Comparison of ENCODE assay signal across 22 mouse cellular contexts in the genomic region with DNA sequence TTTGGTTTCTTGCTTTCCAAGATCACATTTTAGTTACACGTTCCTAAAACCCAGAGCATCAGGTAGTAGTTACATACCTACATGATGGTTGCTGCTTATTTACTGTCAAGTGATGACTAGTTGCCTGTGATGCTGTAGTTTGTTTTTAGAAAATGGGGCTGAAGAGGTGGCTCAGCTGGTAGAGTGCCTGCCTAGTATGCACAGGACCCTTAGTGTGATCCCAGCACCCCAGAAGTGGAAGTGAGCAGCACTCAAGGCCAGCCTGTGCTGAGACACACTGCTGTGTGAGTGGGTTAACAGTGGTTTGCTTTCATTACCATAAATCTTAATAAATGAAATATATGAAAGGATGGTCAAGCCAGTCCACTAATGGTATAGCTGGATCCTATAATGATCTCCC. TPM values are rescaled to one million over a fixed set of nuclear protein-coding genes. Genes with fewer than 3 reads are reported as not detected.
DNase-seq lines count a peak whose midpoint lies in the region; ATAC-seq and TF ChIP-seq lines count a peak whose summit lies in the region.
"Had no signal": no experiment of that assay in that cellular context is flagged by ENCODE, and none has a peak within 500 bp of the region (broad histone marks: within the 10 kb centered on the region; RNA-seq: fewer than 3 reads in every experiment).

No protein-coding gene starts in this region.

- H3K27ac ChIP-seq in forebrain, embryonic 15.5 days (replicated peaks), result no peak overlapping the region
- no peak overlapping the region for H3K27ac ChIP-seq in forebrain, embryonic 16.5 days (ENCODE audit: low read length)
- H3K27ac ChIP-seq in liver, embryonic 11.5 days (ENCODE audit: low read depth, low read length), result no peak overlapping the region
- no peak overlapping the region for H3K27ac ChIP-seq in liver, postnatal 0 days (ENCODE audit: low read depth)
- H3K27ac ChIP-seq in CH12.LX (ENCODE audit: insufficient read depth, low read depth), result no peak overlapping the region
- no peak overlapping the region for H3K27ac ChIP-seq in neural tube, embryonic 12.5 days
- H3K27ac ChIP-seq: heart, embryonic 13.5 days; kidney, postnatal 0 days; limb, embryonic 13.5 days; liver, embryonic 12.5 days had no signal

- 96% methylated on average over 1 of the region's 1 CpGs for WGBS in forebrain, embryonic 15.5 days
- 100% methylated on average over 1 of the region's 1 CpGs for WGBS in forebrain, embryonic 16.5 days
- 91% methylated on average over 1 of the region's 1 CpGs for WGBS in liver, embryonic 11.5 days
- WGBS in liver, postnatal 0 days (ENCODE audit: insufficient replicate concordance), result 100% methylated on average over 1 of the region's 1 CpGs
- WGBS in neural tube, embryonic 12.5 days, result 94% methylated on average over 1 of the region's 1 CpGs

- 0 out of 2 replicates have a peak, but pooled peaks have one; percentile 51 for ATAC-seq in forebrain, embryonic 15.5 days (replicated peaks)
- ATAC-seq in forebrain, embryonic 16.5 days, result no peak
- 0 out of 2 replicates have a peak, but pooled peaks have one; percentile 21 for ATAC-seq in liver, embryonic 11.5 days (replicated peaks; ENCODE audit: low FRiP score)
- no peak for ATAC-seq in liver, postnatal 0 days
- ATAC-seq in neural tube, embryonic 12.5 days (ENCODE audit: low FRiP score, low read depth), result peak; percentile 29; the same call in 1 of the 2 replicates
- no peak for ATAC-seq in inflammation-experienced regulatory T-cells, adult 6 months
- ATAC-seq: forebrain, embryonic 14.5 days had no signal

- no peak for TF ChIP-seq CTCF in liver, postnatal 0 days (IDR thresholded peaks at IDR 0.05; ENCODE audit: low read depth)
- no peak for TF ChIP-seq CTCF in CH12.LX (conservative IDR thresholded peaks at IDR 0.05 in 1 of 2, IDR thresholded peaks at IDR 0.05 in 1 of 2; ENCODE audit: low read depth in 2 of 2, low read length in 2 of 2)

- TF ChIP-seq EP300 in liver, postnatal 0 days (IDR thresholded peaks at IDR 0.05; ENCODE audit: low read depth), result no peak
- no peak for TF ChIP-seq EP300 in CH12.LX (IDR thresholded peaks at IDR 0.05; ENCODE audit: low read length)

- TF ChIP-seq POLR2A in CH12.LX (IDR thresholded peaks at IDR 0.05; ENCODE audit: low read depth, low read length), result peak; percentile 31

- H3K9ac ChIP-seq in forebrain, embryonic 15.5 days (replicated peaks), result no peak overlapping the region
- no peak overlapping the region for H3K9ac ChIP-seq in forebrain, embryonic 16.5 days (replicated peaks; ENCODE audit: low read depth, low read length)
- no peak overlapping the region for H3K9ac ChIP-seq in liver, embryonic 11.5 days (ENCODE audit: low read depth, low read length)
- no peak overlapping the region for H3K9ac ChIP-seq in liver, postnatal 0 days (replicated peaks)
- H3K9ac ChIP-seq in CH12.LX (ENCODE audit: insufficient read depth, low read depth), result no peak overlapping the region
- H3K9ac ChIP-seq in neural tube, embryonic 12.5 days, result no peak overlapping the region
- H3K9ac ChIP-seq: heart, embryonic 13.5 days; limb, embryonic 13.5 days; liver, embryonic 12.5 days had no signal

- peaks cover 35% of the 10 kb centered on the region for H3K36me3 ChIP-seq in forebrain, embryonic 15.5 days
- H3K36me3 ChIP-seq in forebrain, embryonic 16.5 days (ENCODE audit: control insufficient read depth, insufficient read depth), result peaks cover 18% of the 10 kb centered on the region
- peaks cover 7% of the 10 kb centered on the region; the same call in 1 of the 2 replicates for H3K36me3 ChIP-seq in liver, embryonic 11.5 days (ENCODE audit: control insufficient read depth, insufficient read depth, low read length)
- H3K36me3 ChIP-seq in liver, postnatal 0 days (replicated peaks; ENCODE audit: insufficient read depth, low read length), result peaks cover 20% of the 10 kb centered on the region
- H3K36me3 ChIP-seq in CH12.LX (replicated peaks in 1 of 2; ENCODE audit: control insufficient read depth in 1 of 2, insufficient read depth in 1 of 2, low read length in 1 of 2), result peaks cover 30 to 73% of the 10 kb centered on the region in 2 experiments
- H3K36me3 ChIP-seq in neural tube, embryonic 12.5 days, result peaks cover 19% of the 10 kb centered on the region

- in situ Hi-C loops in CH12.LX (cut with MboI; ENCODE audit: low pct_ligation_motif_present, low pct_unique_long_range_greater_than_20kb, low sequenced_read_pairs), result no loop called here

- H3K27me3 ChIP-seq in forebrain, embryonic 15.5 days, result no peaks in the 10 kb centered on the region
- no peaks in the 10 kb centered on the region for H3K27me3 ChIP-seq in forebrain, embryonic 16.5 days (replicated peaks; ENCODE audit: control insufficient read depth, insufficient read depth, low read length)
- H3K27me3 ChIP-seq in liver, embryonic 11.5 days (replicated peaks; ENCODE audit: control insufficient read depth, insufficient read depth, low read length), result no peaks in the 10 kb centered on the region
- H3K27me3 ChIP-seq in liver, postnatal 0 days (ENCODE audit: insufficient read depth, low read length), result no peaks in the 10 kb centered on the region
- no peaks in the 10 kb centered on the region for H3K27me3 ChIP-seq in CH12.LX (replicated peaks)
- no peaks in the 10 kb centered on the region for H3K27me3 ChIP-seq in neural tube, embryonic 12.5 days (replicated peaks)
- H3K27me3 ChIP-seq: heart, embryonic 13.5 days; limb, embryonic 13.5 days; liver, embryonic 12.5 days had no signal

- no peak overlapping the region for H3K4me3 ChIP-seq in forebrain, embryonic 15.5 days
- H3K4me3 ChIP-seq in forebrain, embryonic 16.5 days (replicated peaks; ENCODE audit: low read length), result no peak overlapping the region
- no peak overlapping the region for H3K4me3 ChIP-seq in liver, embryonic 11.5 days (ENCODE audit: low read depth, low read length)
- no peak overlapping the region for H3K4me3 ChIP-seq in liver, postnatal 0 days (ENCODE audit: low read depth, low read length)
- H3K4me3 ChIP-seq in CH12.LX (replicated peaks in 1 of 3; ENCODE audit: low read depth in 2 of 3, low read length in 2 of 3, poor library complexity in 1 of 3), result no peak overlapping the region
- H3K4me3 ChIP-seq in neural tube, embryonic 12.5 days, result no peak overlapping the region
- H3K4me3 ChIP-seq: heart, embryonic 13.5 days; limb, embryonic 13.5 days; liver, embryonic 12.5 days had no signal

- H3K4me1 ChIP-seq in forebrain, embryonic 15.5 days, result no peaks in the 10 kb centered on the region
- H3K4me1 ChIP-seq in forebrain, embryonic 16.5 days (replicated peaks; ENCODE audit: control insufficient read depth, insufficient read depth, low read length), result no peaks in the 10 kb centered on the region
- no peaks in the 10 kb centered on the region for H3K4me1 ChIP-seq in liver, embryonic 11.5 days (replicated peaks; ENCODE audit: control insufficient read depth, insufficient read depth, low read length)
- no peaks in the 10 kb centered on the region for H3K4me1 ChIP-seq in liver, postnatal 0 days (ENCODE audit: insufficient read depth)
- H3K4me1 ChIP-seq in CH12.LX (ENCODE audit: control insufficient read depth in 1 of 2, insufficient read depth in 2 of 2), result peaks cover 0 to 6% of the 10 kb centered on the region in 2 experiments; a peak in 1 of 4 replicates
- no peaks in the 10 kb centered on the region for H3K4me1 ChIP-seq in neural tube, embryonic 12.5 days
- H3K4me1 ChIP-seq: heart, embryonic 13.5 days; limb, embryonic 13.5 days; liver, embryonic 12.5 days had no signal

- H3K9me3 ChIP-seq in forebrain, embryonic 15.5 days, result no peaks in the 10 kb centered on the region
- no peaks in the 10 kb centered on the region for H3K9me3 ChIP-seq in forebrain, embryonic 16.5 days (ENCODE audit: control insufficient read depth, low read length)
- H3K9me3 ChIP-seq in liver, embryonic 11.5 days (ENCODE audit: control insufficient read depth, low read length), result no peaks in the 10 kb centered on the region
- H3K9me3 ChIP-seq in liver, postnatal 0 days (ENCODE audit: low read length), result no peaks in the 10 kb centered on the region
- no peaks in the 10 kb centered on the region for H3K9me3 ChIP-seq in CH12.LX (replicated peaks; ENCODE audit: low read length)
- no peaks in the 10 kb centered on the region for H3K9me3 ChIP-seq in neural tube, embryonic 12.5 days
- H3K9me3 ChIP-seq: heart, embryonic 13.5 days; limb, embryonic 13.5 days; liver, embryonic 12.5 days had no signal

- no peak overlapping the region for H3K4me2 ChIP-seq in forebrain, embryonic 15.5 days (replicated peaks)
- H3K4me2 ChIP-seq in forebrain, embryonic 16.5 days (ENCODE audit: low read length), result no peak overlapping the region
- no peak overlapping the region for H3K4me2 ChIP-seq in liver, embryonic 11.5 days
- no peak overlapping the region for H3K4me2 ChIP-seq in liver, postnatal 0 days (ENCODE audit: low read depth, low read length)
- no peak overlapping the region for H3K4me2 ChIP-seq in CH12.LX (ENCODE audit: insufficient read depth, low read depth, poor library complexity, severe bottlenecking)
- no peak overlapping the region for H3K4me2 ChIP-seq in neural tube, embryonic 12.5 days (replicated peaks)
- H3K4me2 ChIP-seq: heart, embryonic 13.5 days; limb, embryonic 13.5 days; liver, embryonic 12.5 days had no signal

- H3K79me2 ChIP-seq in CH12.LX (replicated peaks; ENCODE audit: control insufficient read depth, extremely low read depth, insufficient read depth, poor library complexity, severe bottlenecking), result no peaks in the 10 kb centered on the region; the same call in 1 of the 2 replicates

- dilution Hi-C loops in CH12.LX (cut with MboI; ENCODE audit: extremely low pct_ligation_motif_present, extremely low pct_unique_long_range_greater_than_20kb, low sequenced_read_pairs), result no loop called here

- no peak for DNase-seq in liver, embryonic 11.5 days (ENCODE audit: low spot score)
- DNase-seq in liver, postnatal 0 days, result no peak
- DNase-seq in CH12.LX (ENCODE audit: extremely low read depth), result no peak
- DNase-seq: adrenal gland, postnatal 25 days; cerebellum, adult 11-12 months; cerebellum, adult 9-11 months; heart, postnatal 10 days; kidney, adult 18-20 months; kidney, postnatal 4 days; lung, adult 18-20 months; lung, postnatal 10 days; thymus, adult 2 months; thymus, postnatal 36 days had no signal

- no peak for TF ChIP-seq RAD21 in CH12.LX (IDR thresholded peaks at IDR 0.05; ENCODE audit: low read depth, low read length)

RNA-seq across cellular contexts. Expression of a gene that starts 26.6 kb away (rescaled TPM):
- 2.8 and 3.9 TPM in 2 replicates for polyA plus RNA-seq in forebrain, embryonic 15.5 days (2015; fragmentation: Nextera tagmentation; extraction: Ambion mirVana)
- polyA plus RNA-seq in forebrain, embryonic 16.5 days (2015; fragmentation: Nextera tagmentation; extraction: Ambion mirVana), result 2.2 and 5.1 TPM in 2 replicates
- 3.7 and 5.5 TPM in 2 replicates for polyA plus RNA-seq in liver, embryonic 11.5 days (2014; fragmentation: Nextera tagmentation; extraction: Ambion mirVana)
- 1.1 and 2.4 TPM in 2 replicates for polyA plus RNA-seq in liver, postnatal 0 days (2015; fragmentation: Nextera tagmentation; extraction: Ambion mirVana)
- 0.08 TPM in 2 replicates for total RNA-seq in CH12.LX (2012; rRNA removed)
- not detected in 2 replicates for total RNA-seq in CH12.LX (2014; rRNA removed)
- polyA plus RNA-seq in CH12.LX (2012; ENCODE audit: insufficient read length, low read depth), result 0.17 and 0.67 TPM in 2 replicates
- polyA plus RNA-seq in neural tube, embryonic 12.5 days (2016; fragmentation: Nextera tagmentation; extraction: Ambion mirVana), result 5.1 and 9.0 TPM in 2 replicates
- 1 to 10 TPM; 1.3 to 5.6 (median 2.8) TPM for polyA plus RNA-seq in inflammation-experienced regulatory T-cells, adult 6 months (2017; shearing (Covaris generic))

RNA-seq across cellular contexts. Expression of a gene that starts 29.4 kb away (rescaled TPM):
- 302 and 309 TPM in 2 replicates for polyA plus RNA-seq in forebrain, embryonic 15.5 days (2015; fragmentation: Nextera tagmentation; extraction: Ambion mirVana)
- polyA plus RNA-seq in forebrain, embryonic 16.5 days (2015; fragmentation: Nextera tagmentation; extraction: Ambion mirVana), result 297 and 302 TPM in 2 replicates
- polyA plus RNA-seq in liver, embryonic 11.5 days (2014; fragmentation: Nextera tagmentation; extraction: Ambion mirVana), result 234 and 253 TPM in 2 replicates
- 33.5 and 37.1 TPM in 2 replicates for polyA plus RNA-seq in liver, postnatal 0 days (2015; fragmentation: Nextera tagmentation; extraction: Ambion mirVana)
- 214 and 306 TPM in 2 replicates for total RNA-seq in CH12.LX (2012; rRNA removed)
- total RNA-seq in CH12.LX (2014; rRNA removed), result 333 and 398 TPM in 2 replicates
- 224 and 237 TPM in 2 replicates for polyA plus RNA-seq in CH12.LX (2012; ENCODE audit: insufficient read length, low read depth)
- 337 and 352 TPM in 2 replicates for polyA plus RNA-seq in neural tube, embryonic 12.5 days (2016; fragmentation: Nextera tagmentation; extraction: Ambion mirVana)
- 100 to 1,000 TPM; 197 to 282 (median 262) TPM for polyA plus RNA-seq in inflammation-experienced regulatory T-cells, adult 6 months (2017; shearing (Covaris generic))

RNA-seq across cellular contexts. Expression of a gene that starts 29.5 kb away (rescaled TPM):
- polyA plus RNA-seq in forebrain, embryonic 15.5 days (2015; fragmentation: Nextera tagmentation; extraction: Ambion mirVana), result 29.8 and 35.4 TPM in 2 replicates
- 36.3 and 39.8 TPM in 2 replicates for polyA plus RNA-seq in forebrain, embryonic 16.5 days (2015; fragmentation: Nextera tagmentation; extraction: Ambion mirVana)
- polyA plus RNA-seq in liver, embryonic 11.5 days (2014; fragmentation: Nextera tagmentation; extraction: Ambion mirVana), result 29.7 and 33.1 TPM in 2 replicates
- 25.9 and 28.8 TPM in 2 replicates for polyA plus RNA-seq in liver, postnatal 0 days (2015; fragmentation: Nextera tagmentation; extraction: Ambion mirVana)
- 11.7 and 14.9 TPM in 2 replicates for total RNA-seq in CH12.LX (2012; rRNA removed)
- 26.4 and 30.0 TPM in 2 replicates for total RNA-seq in CH12.LX (2014; rRNA removed)
- 17.7 and 19.5 TPM in 2 replicates for polyA plus RNA-seq in CH12.LX (2012; ENCODE audit: insufficient read length, low read depth)
- polyA plus RNA-seq in neural tube, embryonic 12.5 days (2016; fragmentation: Nextera tagmentation; extraction: Ambion mirVana), result 30.3 and 31.5 TPM in 2 replicates
- 1 to 10 TPM; 4.6 to 6.1 (median 5.8) TPM for polyA plus RNA-seq in inflammation-experienced regulatory T-cells, adult 6 months (2017; shearing (Covaris generic))

Comparison
In these comparisons a context has a peak if more than half of its experiments do, and no peak if none do; other contexts are left out.
1. ATAC-seq: peak in forebrain, embryonic 15.5 days (single experiment), liver, embryonic 11.5 days (single experiment) and neural tube, embryonic 12.5 days (single experiment); none in forebrain, embryonic 16.5 days (single experiment), liver, postnatal 0 days (single experiment) and inflammation-experienced regulatory T-cells, adult 6 months (single experiment).